Mouse (Mus musculus) gonadal fat pad, adult 2 months (tissue): ENCODE data around the gene Fermt3. TPM values are rescaled to one million over a fixed set of nuclear protein-coding genes. Genes with fewer than 3 reads are reported as not detected.
A peak's percentile ranks its signal among the peaks of the same experiment; 100 is the strongest.

Experiments used
- DNase-seq: peaks from one replicate; pipeline ENCODE4 v3.0.0-alpha.2; 2012; ENCODE audit warnings: low read depth
- polyA plus RNA-seq: library from polyadenylated mRNA; depleted of rRNA; stranded (reverse); fragments of >200 nt; gene quantifications from 2 replicates; pipeline ENCODE4 v1.2.3, GENCODE M21; 2012

The Fermt3 gene
- polyA plus RNA-seq, 1 experiment = 11.8 TPM

GRCm38 (mm10) chr19:7039088-7039720, 19.9 kb upstream of the Fermt3 start:
- no peak for DNase-seq

GRCm38 (mm10) chr19:7034006-7034405, 14.7 kb upstream of the Fermt3 start:
- DNase-seq = no peak

GRCm38 (mm10) chr19:7029531-7029930, 10.3 kb upstream of the Fermt3 start:
- DNase-seq = no peak

GRCm38 (mm10) chr19:7020224-7020641, 964 bp upstream of the Fermt3 start:
- no peak for DNase-seq

GRCm38 (mm10) chr19:7018546-7018945, 723 bp downstream of the Fermt3 start:
- DNase-seq = no peak

GRCm38 (mm10) chr19:7017541-7018457, 1.5 kb downstream of the Fermt3 start:
- no peak for DNase-seq

GRCm38 (mm10) chr19:7014481-7015135, 4.7 kb downstream of the Fermt3 start:
- no peak for DNase-seq

GRCm38 (mm10) chr19:7013984-7014383, 5.3 kb downstream of the Fermt3 start:
- no peak for DNase-seq

- no peak for DNase-seq
These were observed 6.8 kb downstream of the Fermt3 start for GRCm38 (mm10) chr19:7012426-7012825.

- DNase-seq = no peak
These were observed 12.2 kb downstream of the Fermt3 start for GRCm38 (mm10) chr19:7006892-7007593.

- DNase-seq = no peak
These were observed 19.8 kb downstream of the Fermt3 start for GRCm38 (mm10) chr19:6999360-7000063.

GRCm38 (mm10) chr19:6997721-6998290, 21.5 kb downstream of the Fermt3 start:
- no peak for DNase-seq

- no peak for DNase-seq
These were observed 23.3 kb downstream of the Fermt3 start, which contains the start of the genes Nudt22 and Trpt1 for GRCm38 (mm10) chr19:6996006-6996405. Gene Nudt22, minus strand, starts transcription at chr19:6996117. Gene Trpt1, plus strand, starts transcription at chr19:6996131.

GRCm38 (mm10) chr19:6995255-6995991, 23.8 kb downstream of the Fermt3 start:
- no peak for DNase-seq

GRCm38 (mm10) chr19:6994489-6994888, 24.8 kb downstream of the Fermt3 start:
- DNase-seq = no peak

- DNase-seq = no peak
These were observed 25.3 kb downstream of the Fermt3 start for GRCm38 (mm10) chr19:6994002-6994401.

GRCm38 (mm10) chr19:6993011-6993770, 26.1 kb downstream of the Fermt3 start:
- DNase-seq = no peak

GRCm38 (mm10) chr19:6992011-6992858, 27.0 kb downstream of the Fermt3 start, which contains the start of gene Dnajc4:
Gene Dnajc4, minus strand, starts transcription at chr19:6992572.
- peak; percentile 70 for DNase-seq
